Mouse (Mus musculus) stomach, postnatal 0 days (tissue): ENCODE measurements around the gene Eya3.

ENCODE experiments used
- CTCF ChIP-seq: IDR thresholded peaks from 2 replicates; pipeline ENCODE4 v1.5.1; 2016; ENCODE audit warnings: antibody characterized with exemption, low read depth, mild to moderate bottlenecking, moderate library complexity
- EP300 ChIP-seq: optimal IDR thresholded peaks from 2 replicates; pipeline ENCODE3; 2016; ENCODE audit warnings: antibody characterized with exemption

DNA sequence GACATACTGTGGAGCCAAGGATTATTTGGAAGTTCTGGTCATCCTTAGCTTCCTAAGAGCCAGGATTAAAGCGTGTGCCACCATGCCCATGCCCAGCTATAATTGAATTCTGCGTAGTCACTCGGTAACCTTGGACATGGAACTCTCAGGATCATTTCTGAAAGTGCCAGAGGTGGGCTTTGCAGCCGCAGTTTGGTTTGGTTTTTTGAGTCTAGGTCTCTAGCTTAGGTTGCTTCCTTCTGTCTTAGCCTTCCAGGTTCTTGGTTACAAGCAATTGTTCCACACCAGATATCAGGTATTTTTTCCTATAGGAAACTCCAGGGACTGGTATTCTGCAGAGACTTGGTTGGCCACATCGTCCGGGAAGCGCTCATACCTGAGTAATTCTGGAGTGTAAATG is 74.4 kb downstream of the Eya3 start:
- TF ChIP-seq EP300, result no peak
- no peak for TF ChIP-seq CTCF
